Mouse (Mus musculus) lung, postnatal 36 days (tissue): Measurements from ENCODE around the gene Vax2.

ENCODE experiments used
- DNase-seq: peaks from one replicate; pipeline ENCODE4 v3.0.0; 2022; ENCODE audit warnings: mixed read lengths

Vax2 gene

DNA sequence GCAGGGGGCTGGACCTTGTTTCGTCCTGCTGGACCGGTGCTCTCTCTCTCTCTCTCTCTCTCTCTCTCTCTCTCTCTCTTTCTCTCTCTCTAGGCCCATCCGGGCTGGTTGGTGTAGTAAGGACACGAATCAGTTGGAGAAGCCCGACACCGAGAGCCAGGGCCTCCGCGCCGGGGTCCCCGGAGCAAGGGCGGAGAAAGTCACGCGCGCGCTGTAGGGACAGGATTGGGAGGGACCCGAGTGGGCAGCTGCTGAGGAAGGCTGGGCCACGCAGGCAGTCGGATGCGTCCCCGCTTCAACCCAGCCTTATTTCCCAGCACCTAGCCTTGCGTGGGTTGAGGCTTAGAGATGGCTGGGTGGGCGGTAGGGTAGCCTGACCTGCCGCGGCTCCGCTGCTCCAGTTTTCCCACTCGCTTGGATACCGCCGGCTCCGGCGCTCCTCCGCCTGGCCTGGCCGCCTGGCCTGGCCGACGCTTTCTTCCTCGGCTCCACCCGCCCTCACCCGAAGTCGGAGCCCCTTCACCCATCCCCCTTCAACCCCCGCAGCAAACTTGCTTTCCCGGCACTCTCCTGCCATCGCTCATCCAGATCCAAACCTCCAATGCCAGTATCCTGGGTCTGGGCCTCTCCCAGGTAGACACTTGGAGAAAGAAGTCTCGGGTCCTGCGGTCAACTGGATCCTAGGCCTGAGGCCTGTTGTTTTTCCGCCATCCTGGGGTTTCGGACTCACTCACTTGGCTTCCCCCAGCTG is 836 bp downstream of the Vax2 start:
- DNase-seq = no peak

DNA sequence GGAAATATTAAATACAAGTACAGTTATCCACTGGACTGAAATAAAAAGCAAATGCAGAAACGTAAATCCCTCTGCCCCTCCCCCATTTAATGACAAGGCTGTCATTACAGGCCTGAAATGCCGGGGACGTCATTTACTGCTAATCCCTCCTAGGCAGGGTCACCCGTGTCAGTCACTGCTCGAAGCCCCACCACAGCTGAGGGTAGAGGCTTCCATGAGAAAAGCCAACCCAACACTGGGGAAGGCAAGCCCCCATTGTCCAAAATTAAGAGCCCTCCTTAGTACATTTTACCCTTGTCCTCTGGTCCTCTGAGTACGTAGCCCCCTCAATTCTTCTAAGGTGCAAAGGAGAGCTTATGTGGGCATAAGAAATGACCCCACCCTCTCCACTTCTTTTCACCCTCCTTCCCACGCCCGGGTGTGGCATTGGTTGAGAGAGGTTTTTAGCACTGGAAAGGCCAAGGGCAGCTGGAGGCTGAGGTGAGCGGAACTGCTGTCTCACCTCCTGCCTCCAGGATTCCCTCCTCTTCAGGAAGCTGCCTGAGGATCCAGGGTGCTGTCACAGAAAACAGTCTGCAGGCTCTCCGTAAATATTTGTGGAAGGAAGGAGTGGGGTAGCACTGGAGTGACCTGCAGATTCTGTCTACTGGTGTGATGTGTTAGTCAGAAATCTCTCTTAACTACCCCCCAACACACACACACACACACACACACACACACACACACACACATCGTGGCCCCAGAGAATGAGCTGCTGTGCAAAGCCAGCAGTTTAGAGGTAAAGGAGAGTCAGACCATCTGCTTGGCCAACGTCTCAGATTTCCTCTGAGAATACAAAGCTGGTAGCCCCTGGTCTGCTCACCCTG is 2.4 kb downstream of the Vax2 start:
- no peak for DNase-seq

DNA sequence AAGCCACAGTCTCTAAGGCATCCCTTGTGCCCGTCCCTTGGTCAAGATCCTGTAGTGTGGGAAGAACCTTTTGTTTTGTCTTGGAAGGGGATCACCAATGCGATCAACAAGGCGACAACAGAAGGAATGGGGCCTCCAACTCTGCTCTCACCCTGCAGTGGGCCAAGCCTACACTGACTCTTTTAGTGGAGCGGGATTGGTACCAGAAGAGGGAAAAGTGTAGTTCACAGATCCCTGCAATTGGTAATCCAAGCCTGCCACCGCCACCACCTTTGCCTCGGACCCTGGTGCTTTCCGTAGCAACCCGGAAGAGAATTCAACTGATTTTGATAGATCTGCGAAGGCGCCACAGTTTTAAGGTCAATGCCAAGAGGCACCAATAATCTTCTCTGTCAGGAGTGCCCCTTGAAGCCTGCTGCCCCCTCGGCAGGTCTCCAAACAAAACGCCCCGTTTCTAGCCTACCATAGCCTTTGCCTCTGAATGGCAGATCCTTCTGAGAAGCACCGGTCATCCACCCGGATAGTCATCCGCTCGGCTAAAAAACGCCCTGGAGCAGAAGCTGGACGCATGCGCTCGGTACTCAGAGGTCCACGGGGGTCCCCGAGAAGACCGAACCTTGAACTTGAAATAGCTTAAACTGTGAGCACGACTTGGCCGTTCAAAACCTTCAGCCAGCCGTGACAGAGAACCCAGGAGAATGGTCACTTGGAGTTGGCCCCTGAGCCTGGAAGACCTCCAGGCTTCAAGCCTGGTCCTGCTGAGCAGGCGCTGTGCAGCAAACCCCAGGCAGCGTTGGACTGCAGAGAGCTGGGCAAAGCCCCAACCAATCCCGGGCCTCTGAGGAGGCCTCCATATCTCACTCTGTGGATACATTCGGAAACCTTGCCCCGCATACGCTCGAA is 3.4 kb downstream of the Vax2 start:
- no peak for DNase-seq

DNA sequence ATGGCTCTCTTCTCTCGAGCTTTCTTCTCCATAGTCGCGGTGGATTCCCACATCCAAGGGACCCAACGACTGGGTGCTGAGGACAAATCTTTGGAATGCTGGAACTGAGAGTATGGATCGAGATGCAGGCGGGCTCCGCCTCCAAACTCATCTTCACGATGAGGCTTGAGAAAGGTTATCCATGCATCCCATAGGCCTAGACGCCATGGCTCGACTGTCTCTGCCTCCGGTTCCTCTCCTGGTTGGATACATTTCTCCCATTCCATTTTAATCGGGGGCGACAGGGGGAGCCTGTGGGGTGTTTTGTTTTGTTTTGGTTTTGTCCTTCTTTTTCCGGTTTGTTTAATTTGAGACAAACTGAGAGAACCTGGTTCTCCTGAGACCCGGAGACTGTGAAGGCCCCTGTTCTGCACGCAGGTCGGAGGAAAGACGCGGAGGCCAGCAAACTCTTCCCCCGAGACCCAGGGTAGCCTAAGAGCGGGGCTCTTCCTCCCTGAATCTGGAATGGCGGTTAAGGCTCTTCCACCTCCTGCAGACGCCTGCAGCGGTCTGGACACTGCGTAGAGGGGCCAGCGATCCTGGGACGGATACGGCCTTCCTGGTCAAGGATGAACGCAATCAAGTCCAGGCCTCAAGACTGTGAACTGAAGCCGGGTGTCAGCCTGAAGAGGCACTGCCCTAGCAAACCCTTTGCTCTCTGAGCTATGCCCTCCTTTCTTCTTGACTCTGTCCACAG is 4.6 kb downstream of the Vax2 start:
- no peak for DNase-seq

DNA sequence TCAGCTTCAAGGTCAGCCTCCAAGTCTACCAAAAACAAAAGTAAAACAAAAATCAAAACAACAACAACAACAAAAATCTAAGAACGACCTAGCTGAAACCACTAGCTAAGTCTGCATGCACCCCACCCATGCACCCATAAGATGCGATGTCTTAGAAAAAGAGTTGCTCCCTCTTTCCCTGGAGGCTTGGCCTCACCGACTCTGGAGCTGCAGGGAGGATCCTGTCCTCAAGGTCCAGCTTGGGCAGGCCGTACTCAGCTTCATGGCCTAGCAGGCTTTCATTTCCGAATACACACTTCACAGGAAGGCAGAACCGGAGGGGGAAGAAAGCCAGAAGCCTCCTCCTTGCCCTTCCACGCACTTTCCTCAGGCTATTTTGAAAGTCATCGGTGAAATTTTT is 6.0 kb downstream of the Vax2 start:
- DNase-seq = no peak

DNA sequence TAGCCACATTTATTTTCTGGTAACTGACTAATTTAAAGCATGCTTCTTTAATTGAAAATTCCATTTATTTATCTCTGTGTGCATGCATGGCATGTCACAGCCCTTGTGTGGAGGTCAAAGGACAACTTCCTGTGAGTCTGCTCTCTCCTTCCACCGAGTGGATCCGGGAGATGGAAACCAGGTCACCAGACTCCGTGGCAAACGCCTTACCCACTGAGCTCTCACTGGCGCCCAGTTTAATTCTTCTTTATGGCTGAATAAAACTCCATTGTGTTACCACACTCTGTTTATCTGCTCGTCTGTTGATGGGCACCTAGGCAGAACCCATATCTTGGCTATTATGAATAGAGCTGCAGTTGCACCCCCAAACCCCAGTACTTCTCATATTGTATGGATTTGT is 11.5 kb downstream of the Vax2 start:
- DNase-seq = no peak

DNA sequence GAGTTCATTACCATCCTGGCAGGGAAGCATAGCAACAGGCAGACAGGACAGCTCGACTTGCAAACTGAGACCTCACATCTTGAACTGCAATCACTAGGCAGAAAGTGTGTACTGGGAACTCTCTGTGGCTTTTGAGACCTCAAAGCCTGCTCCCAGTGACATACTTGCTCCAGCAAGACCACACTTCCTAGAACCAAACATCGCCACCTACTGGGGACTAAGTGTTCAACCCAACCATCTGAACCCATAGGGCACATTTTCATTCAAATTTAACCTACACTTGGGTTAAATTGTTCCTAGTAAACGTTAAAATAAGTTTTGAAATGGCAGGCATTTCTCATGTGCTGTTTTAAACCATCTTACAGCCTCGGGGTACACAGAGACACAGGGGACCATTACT is 16.1 kb downstream of the Vax2 start:
- DNase-seq = no peak

DNA sequence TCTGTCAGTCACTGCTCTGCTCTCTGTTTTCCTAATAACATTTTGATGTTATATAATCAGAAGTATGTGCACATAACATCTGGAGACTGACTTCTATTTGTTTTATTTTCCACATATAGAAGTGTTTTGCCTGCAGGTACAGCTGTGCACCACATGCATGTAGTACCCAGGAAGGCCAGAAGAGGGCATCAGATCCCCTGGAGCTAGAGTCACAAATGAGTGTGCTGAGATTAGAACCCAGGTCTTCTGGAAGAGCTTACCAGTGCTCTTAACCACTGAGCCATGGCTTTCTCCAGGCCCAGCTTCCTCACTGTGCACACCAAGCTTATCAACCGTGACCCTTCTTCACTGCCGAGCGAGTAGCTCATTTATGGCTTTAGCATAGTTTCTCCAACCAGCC is 17.4 kb downstream of the Vax2 start:
- peak; percentile 47 for DNase-seq

DNA sequence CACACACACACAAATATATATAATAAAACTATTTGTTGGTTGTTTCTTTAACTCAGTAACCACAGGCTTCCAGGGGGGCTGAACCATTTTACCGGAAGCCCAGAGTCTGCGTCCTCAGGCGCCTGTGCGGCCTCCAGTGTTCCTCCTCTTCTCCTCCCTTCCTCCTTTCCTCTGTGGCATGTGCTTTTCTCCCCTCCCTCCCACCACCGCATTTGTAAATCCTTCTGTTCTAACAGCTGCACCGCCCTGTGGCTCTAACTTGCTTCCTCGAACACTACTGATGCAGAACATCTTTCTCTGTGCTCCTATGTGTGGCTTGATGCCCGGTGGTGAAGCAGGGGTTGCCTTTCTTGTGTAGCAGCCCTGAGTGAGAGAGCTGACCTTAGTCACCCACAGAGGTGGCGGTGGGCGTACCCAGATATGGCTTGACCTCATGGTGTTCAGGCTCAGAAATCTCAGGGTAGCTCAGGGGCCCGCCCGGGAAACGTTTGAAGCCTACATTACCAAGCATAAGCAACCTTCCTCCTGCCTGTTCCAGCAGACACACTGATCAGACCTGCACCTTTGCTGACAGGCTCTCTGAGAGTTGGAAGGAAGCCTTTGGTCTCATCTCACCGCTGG is 18.4 kb downstream of the Vax2 start:
- no peak for DNase-seq

DNA sequence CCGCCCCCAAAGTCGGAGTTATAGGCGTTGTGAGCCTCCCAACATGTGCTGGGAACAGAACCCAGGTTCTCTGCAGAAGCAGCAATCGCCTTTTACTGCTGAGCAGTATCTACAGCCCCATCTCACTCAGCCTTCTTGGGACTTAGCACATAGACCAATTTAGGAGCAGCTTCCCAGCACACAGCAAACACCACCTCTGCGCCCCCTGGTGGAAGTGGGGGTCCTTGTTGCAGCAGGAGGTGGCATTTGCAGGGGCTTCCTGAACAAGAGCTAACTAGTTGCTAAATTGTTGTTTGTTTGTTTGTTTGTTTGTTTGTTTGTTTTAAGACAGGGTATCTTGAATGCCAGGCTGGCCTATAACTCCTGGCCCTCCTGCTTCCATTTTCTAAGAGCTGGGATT is 20.1 kb downstream of the Vax2 start:
- DNase-seq = peak; percentile 85

DNA sequence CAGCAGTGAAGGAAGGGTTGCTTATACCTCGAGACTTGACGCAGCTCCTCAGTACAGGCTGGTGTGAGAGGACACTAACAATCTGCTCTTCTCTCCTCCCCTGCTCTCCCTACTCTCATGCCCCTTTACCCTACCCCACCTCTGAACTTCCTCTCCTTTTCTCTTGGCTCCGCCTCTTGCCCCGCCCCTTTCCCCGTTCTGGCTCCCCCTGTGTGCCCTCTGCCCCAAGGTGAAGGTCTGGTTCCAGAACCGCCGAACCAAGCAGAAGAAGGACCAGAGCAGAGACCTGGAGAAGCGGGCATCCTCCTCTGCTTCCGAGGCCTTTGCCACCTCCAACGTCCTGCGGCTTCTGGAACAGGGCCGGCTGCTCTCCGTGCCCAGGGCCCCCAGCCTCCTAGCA is 26.2 kb downstream of the Vax2 start:
- no peak for DNase-seq

DNA sequence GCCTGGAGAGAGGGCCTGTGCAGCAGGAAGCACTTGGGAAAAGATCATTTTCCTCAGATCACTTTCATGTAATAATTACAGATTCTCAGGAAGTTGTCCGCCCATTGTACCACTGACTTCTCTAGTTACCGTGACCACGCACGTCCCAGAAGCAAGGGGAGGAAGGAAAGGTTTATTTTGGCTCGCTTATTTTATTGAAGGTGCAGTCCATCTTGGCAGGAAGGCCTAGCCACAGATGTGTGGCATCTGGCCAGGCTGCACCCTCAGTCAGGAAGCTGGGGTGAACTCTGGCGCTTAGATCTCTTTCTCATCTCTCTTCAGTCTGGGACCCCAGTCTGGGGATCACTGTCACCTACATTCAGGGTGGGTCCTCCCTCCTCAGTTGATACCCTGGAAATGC is 27.5 kb downstream of the Vax2 start:
- DNase-seq = peak; percentile 12

DNA sequence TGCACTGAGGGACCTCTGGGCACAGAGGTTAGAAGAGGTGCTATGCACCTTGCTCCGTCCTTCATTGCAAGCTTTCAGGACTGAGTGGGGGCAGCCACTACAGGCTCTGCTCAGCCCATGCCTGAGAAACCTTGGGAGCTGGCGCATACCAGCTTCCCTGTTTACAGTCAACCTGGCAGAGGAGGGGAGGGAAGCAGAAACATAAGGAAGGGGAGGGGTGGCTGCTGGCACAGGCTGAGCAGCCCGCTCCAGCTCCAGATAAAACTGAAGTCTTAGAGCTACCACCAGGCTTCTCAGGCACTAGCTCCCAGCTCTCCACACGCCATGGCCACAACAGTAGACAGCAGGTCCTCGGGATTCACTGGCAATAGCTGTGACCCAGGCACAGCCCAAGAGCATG is 31.7 kb downstream of the Vax2 start, which contains the start of gene Atp6v1b1:
TSS of gene Atp6v1b1 (plus strand) at position 230 of the 400 bp plus-strand sequence.
- no peak for DNase-seq

DNA sequence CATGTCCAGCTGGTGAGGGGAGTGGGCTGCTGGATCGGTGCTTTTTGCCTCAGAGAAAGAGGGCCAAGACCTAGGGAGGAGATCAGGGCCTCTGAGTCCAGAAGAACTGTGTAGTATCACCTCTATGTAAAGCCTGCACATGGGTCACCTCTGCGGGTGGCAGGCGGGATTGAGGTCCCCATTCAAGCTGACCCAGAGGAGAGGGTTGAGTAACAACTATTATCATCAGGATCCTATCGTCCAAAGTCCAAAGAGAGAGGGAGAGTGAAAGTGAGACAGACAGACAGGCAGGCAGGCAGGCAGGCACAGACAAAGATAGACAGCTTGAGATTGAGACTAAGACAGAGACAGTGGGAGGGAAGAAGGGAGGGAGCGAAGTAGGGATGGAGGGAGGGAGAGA is 32.1 kb downstream of the Vax2 start:
- DNase-seq = no peak

DNA sequence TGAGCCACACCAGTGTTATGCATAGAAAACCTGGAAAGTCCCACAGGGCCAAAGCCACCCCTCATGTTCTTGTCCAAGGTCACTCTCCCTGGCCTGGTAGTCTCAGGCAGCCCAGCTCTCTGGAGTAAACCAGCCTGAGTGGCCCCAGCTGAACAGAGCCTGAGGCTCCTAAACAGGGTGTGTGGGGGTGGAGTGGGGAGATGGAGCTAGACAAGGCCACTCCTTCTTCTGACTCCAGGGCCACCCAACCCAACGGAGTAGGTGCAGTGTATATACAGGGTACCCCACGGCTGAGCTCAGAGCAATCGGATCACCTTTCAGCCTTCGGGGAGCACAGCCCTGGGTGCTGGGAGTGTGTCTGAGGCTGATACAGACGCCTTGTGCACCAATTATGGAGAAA is 33.1 kb downstream of the Vax2 start:
- no peak for DNase-seq

DNA sequence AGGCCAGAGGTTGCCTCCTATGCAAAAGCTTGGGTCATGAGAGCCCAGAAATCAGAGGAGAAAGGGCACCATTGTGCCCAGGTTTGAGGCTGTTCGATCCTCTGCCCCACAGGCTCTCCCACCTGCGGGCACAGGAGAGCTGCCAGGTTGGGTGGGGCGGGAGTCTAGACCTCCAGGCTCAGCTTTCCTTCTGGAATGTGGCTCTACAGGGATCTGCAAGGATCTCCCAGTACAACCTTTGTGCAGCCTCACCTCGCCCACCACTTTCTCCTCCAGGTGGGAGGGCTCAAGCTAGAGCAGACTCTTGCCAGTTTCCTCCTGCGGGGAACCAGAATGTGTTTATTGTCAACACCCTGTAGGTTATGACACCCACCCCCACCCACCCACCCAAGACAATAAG is 33.5 kb downstream of the Vax2 start:
- peak; percentile 28 for DNase-seq

DNA sequence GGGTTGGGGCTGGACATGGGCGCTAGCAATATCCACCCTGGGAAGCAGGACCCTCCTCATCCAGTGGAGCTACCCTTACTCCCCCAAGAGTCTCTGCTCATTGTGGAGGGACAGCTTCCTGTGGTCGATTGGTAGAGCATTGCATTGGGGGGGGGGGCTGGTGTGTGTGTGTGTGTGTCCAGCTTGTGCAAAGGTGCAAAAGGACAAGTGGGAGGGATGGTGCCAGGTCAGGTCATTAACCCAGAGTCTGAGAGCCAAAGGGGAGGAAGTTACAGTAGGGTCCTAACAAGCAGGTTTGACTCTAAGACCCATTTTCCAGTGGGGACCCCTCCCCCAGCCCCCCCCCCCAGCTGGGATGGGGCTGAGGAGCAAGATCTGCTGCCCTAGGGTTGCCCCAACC is 34.4 kb downstream of the Vax2 start:
- no peak for DNase-seq

DNA sequence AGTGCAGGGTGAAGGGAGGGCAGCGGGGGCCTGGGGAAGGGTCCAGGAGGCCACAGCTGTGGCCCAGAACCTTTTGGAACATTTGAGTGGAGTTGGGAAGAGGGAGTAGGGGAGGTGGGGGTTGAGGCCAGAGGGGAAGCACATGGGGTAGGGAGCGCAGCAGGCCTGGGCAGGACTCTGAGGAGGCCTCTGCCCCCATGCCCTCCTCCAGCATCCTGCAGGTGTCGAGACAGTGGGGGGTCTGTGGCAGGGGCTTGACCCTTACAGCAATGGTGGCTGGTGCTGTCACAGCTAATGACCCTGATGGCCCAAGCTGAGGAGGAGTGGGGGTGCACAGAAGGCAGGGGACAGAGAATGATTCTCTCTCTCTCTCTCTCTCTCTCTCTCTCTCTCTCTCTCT is 38.2 kb downstream of the Vax2 start:
- DNase-seq = no peak

DNA sequence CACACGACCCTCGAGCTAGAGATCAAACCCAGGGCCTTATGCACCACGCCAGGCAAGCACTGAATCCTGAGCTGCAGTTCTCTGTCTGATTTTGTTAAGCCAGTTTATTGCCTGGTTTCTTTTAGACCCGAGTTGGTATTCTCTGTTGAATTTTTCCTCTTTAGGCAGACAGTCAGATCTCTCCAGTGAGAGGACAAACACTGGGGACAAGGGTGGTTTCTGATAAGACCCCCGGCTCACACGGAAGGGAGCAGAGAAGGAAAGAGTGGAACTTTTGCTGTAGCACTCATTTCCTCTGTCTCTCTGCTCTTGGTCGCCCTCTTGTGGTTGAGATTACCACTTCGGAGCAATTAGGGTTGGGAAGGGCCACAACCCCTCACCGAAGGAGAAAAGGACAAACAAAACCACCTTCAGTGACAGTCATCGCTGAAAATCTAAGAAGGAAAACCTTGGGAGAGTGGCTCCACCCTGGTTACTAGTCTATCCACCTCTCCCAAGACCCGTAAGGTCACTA is 39.2 kb downstream of the Vax2 start:
- DNase-seq = peak; percentile 75

DNA sequence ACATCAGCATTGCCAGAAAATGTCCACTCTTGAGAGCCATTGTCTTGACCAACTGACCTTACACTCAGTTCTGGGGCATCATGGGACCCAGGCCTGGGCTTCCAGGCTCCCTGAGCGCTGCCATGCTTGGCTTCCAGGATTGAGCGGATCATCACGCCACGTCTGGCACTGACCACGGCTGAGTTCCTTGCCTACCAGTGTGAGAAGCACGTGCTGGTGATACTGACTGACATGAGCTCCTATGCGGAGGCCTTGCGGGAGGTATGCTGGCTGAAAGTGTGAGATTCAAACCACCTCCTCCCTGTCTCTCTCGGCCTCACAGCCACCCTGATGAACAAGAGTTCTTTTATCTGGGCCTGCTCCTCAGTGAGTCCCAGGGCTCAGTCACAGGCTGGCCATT is 45.0 kb downstream of the Vax2 start:
- no peak for DNase-seq

DNA sequence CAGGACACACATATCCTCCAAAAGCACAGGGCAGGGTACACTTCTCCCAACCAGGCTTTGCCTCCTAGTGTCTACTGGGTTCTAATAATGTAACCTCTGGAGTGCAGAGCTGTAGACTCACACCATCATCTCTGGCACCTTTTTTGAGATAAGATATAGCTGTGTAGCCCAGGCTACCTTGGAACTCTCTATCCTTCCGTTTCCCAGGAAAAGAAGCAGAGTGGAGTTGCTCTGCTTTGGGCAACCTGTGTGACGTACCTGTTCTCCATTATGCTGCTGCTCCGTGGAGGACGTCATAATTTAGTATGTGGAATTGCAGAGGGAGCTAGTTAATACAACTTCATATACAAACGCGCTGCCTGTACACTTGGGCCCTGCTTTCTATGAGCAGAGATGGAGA is 51.3 kb downstream of the Vax2 start, which contains the start of gene Ankrd53:
TSS of gene Ankrd53 (plus strand) at position 301 of the 400 bp plus-strand sequence.
- DNase-seq = no peak
